Mouse (Mus musculus) brain, embryonic 14.5 days (tissue): ENCODE measurements around the gene Bola2. TPM values are rescaled to one million over a fixed set of nuclear protein-coding genes. Genes with fewer than 3 reads are reported as not detected.

ENCODE experiments used
- DNase-seq: peaks from one replicate; pipeline ENCODE4 v3.0.0-alpha.2; 2011; ENCODE audit warnings: low read depth
- CTCF ChIP-seq: fragments of 200-500 bp; IDR thresholded peaks from 2 replicates; pipeline ENCODE4 v1.5.1; 2012; ENCODE audit warnings: inconsistent platforms, mild to moderate bottlenecking, moderate library complexity, borderline replicate concordance; ENCODE audit not compliant: insufficient read depth, insufficient read length; ENCODE audit errors: extremely low read depth
- POLR2A ChIP-seq: fragments of 200-500 bp; IDR thresholded peaks from 2 replicates; pipeline ENCODE4 v1.6.1; 2012; ENCODE audit warnings: mild to moderate bottlenecking, inconsistent platforms, borderline replicate concordance; ENCODE audit not compliant: poor library complexity, insufficient read depth, insufficient read length, severe bottlenecking; ENCODE audit errors: extremely low read depth
- polyA plus RNA-seq: library from polyadenylated mRNA; depleted of rRNA; stranded (reverse); fragments of >200 nt; gene quantifications from 2 replicates; pipeline ENCODE4 v1.2.3, GENCODE M21; 2012

Gene Bola2
- polyA plus RNA-seq, 1 experiment, result 39.8 TPM

DNA sequence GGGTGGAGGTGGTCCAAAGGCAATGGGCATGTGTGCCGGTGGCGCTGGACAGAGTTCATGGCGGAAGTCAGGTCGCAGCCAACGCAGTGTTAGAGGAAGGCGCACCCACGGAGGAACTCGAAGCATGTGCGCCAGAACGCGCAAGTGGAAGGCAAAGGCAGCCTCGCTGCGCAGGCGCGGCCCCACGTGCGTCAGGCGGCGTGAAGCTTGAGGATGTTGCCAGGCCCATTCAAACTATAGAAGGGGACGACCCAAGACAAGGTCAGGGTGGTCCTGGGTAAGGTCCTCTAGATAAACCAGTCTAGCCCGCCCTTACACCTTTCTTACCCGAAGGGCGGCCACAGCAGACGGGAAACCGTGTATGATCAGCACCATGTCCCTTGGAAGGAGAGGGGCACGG is 2.8 kb upstream of the Bola2 start:
- DNase-seq, result no peak
- TF ChIP-seq POLR2A (no peak), CTCF (no peak)

DNA sequence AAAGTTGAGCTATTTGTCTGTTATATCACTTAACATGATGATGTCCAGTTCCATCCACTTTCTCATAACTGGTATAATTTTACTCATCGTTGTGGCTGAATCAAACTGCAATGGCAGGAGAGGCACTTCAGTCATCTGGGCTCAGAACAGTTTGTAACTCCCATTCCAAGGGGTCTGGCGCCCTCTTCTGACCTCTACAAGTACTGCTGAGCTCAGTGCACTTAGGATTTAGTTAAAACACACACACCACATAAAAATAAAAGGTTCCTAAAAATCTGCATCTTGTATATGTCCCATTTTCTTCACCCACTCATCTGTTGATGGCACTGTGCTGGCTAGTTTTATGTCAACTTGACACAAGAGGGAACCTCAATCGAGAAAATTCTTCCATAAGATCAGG is 1.9 kb upstream of the Bola2 start:
- DNase-seq, result peak; percentile 87
- TF ChIP-seq CTCF (peak; percentile 83), POLR2A (no peak)

DNA sequence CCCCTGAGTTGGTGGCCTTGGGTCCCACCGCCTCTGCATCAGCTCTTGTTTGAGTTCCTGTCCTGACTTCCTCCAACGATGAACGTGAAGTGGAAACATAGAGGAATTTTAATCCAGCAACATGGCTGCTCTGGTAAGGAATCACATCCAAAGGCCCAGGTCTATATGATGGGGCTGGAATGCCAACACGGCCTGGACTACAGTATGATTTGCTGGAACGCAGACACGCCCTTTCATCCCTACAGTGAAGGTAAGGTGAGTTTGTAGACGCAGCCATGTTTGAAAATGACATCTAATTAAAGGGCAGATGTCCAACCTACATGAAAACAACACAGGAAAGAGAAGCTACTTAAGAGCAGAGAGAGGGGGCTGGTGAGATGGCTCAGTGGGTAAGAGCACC is 1.4 kb upstream of the Bola2 start:
- no peak for DNase-seq
- TF ChIP-seq CTCF (no peak), POLR2A (no peak)

DNA sequence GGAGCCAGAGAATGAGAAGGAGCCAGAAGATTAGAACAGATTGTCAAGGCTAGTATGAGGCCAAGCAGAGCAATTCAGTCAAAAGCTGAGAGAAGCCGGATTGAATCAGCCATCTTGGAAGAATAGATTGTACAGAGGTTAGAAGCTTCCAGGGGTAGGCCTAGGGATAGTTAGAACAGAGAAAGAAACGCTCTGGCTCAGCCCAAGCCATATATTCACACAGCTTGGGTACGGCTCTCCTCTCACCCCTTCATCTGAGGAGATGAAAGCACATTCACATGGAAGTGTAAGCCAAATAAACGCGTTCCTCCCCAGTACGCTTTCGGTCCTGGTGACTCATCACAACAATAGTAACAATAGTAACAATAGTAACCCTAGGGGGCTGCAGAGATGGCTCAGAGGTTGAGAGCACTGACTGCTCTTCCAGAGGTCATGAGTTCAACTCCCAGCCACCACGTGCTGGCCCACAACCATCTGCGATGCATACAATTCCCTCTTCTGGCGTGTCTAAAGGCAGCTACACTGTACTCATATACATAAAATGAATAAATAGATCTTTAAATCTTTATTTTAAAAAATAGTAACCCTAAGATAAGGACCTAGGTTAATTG is 655 bp upstream of the Bola2 start:
- DNase-seq, result no peak
- no peak for TF ChIP-seq CTCF
- TF ChIP-seq POLR2A, result no peak

DNA sequence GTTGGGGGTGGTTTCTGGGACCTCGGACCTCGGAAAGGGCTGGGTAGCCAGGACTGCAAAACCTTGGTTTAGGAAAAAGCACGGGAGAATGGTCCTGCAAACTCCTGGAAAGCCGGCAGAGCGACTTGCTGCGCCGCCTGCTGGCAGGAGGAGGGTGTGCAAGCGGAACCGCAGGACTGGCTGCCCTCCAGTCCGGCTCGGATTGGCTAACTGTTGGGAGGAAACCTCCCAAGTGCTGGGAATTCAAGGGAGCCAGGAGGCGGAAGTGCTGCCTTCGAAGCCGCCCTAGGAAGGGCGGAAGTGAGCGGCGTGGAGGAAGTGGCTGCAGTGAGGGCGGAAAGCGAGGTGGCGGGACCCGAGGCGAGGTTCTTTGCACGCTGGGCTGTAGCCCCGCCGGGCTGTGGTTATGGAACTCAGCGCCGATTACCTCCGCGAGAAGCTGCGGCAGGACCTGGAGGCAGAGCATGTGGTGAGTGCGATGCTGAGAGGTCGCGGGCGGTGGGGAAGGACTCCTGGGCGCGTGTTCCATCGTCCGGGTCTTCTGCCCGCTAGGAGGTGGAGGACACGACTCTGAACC is 518 bp downstream of the Bola2 start, which contains the start of gene Slx1b:
Gene Slx1b (minus strand): TSS at position 154 of the 577 bp plus-strand sequence.
- DNase-seq, result peak; percentile 99
- peak; percentile 33; the same call in 1 of the 2 replicates for TF ChIP-seq POLR2A
- TF ChIP-seq CTCF, result peak; percentile 98

DNA sequence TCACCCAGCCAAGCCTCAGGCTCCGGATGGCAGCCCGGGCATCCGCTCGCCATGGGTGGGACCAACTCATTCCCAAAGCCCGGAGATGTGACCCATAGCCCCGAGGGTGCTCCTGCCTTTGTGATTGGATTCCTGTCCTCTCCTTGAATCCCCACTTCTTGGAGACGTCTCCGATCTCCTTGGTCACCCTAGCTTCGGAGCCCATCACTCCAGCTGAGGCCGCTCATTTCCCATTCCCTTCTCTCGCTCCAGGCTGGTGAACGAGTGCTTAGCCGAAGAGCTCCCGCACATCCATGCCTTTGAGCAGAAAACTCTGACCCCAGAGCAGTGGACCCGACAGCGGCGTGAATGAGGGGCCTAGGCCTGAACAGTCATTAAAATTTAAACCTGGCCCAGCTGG is 1.1 kb downstream of the Bola2 start:
- no peak for TF ChIP-seq POLR2A
- TF ChIP-seq CTCF, result no peak

DNA sequence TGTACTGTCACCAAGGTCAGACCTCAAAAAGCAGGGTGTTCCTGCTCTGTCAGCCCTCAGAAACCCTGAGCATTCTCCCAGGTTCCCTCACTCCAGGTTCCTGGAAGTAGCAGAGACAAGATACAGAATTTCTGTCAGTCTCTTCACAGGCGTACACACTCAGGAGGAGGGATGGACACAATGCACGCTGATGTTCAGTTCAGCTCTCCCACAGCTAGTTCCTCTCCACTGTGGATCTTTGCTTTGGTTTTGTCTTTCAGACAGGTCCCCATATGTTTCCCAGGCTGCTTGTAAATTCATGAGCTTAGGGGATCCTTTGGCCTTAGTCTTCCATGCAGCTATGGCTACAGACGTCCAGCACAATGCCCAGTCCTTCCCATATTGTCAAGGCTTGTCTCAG is 1.7 kb downstream of the Bola2 start:
- DNase-seq, result no peak

More for the DNA sequence above, 1.1 kb downstream of the Bola2 start:
- no peak for DNase-seq

DNA sequence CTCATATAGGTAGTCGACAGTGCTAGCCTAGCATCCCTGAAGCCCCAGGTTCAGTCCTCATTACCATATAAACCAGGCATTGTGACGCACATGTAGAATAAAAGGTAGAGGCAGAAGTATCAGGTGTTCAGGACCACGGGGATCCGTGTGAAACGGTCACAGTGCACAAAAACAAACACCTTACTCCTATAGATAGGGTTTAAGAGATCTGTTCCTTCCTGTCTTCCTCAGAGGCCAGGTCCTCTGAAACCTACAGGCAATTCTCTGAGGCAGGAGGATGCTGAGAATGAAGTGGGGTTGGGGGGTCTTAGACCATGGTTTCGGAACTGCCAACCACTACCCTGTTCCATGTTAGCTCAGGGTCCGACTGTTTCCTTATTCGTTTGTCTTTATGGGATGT is 2.6 kb downstream of the Bola2 start:
- no peak for DNase-seq
- no peak for TF ChIP-seq CTCF
- TF ChIP-seq POLR2A, result no peak

More for the DNA sequence above, 1.7 kb downstream of the Bola2 start:
- TF ChIP-seq CTCF (no peak), POLR2A (no peak)

DNA sequence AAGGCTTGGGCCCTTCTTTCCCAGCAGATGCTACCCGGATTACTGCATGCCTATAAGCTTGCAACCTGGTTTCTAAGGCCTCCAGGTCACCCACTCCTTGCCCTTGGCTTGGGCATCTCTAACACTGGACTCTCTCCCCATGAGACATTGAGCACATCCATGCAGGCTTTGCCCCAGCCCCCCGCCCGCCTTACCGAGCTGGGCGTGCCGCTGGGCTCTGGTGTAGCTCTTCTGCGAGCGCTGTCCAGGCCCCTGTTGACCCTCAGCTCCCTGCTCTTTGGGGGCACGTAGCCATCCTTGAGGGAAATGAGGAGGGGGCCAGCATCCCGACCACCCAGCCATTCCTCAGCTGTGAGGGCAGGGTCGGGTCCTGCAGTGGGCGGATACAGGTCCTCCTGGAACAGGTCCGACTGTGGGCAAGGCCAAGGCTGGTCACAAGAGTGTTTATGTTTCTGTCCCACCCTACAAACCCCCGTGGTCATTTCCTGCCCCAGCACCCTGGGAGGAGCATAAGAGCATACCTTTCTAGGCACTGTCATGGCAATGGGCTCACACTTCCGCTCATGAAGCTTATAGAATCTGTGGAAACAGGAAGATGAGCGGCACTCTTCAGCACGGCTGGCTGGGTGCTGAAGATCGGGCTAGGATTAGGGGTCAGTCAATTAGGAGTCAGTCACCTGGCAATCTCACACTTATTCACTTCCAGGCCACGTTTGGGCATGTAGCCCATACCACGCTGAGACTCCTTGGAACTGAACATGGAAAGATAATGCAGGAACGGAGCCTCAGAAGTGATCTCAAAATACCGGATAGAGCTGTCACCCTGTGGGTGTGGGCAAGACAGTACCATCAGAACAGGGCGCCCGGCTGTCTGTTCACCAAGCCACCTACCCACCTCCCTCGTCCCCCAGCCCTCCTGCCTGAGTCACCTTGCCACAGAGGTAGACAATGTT is 5.1 kb downstream of the Bola2 start:
- TF ChIP-seq POLR2A (no peak), CTCF (no peak)
- no peak for DNase-seq

DNA sequence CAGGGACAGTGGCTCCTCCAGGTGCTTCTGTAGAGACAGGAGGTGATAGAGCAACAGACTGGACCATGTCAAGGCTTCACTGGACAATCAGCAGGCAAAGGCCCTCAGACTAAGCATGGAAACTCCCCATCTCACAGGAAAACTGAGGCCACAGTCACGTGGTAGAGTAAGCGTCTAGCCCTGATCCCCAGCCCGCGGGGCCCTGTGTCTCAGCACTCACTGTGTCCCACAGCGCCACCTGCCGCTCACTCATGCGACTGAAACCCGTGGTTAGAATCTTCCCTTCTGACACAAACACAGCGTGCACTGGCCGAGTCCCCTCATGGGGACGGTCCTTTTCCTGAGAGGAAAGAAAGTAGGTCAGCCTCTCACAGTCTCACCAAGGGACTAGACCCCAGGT is 5.9 kb downstream of the Bola2 start:
- TF ChIP-seq CTCF (peak; percentile 94), POLR2A (no peak)
- peak; percentile 84 for DNase-seq
